Mouse (Mus musculus) embryonic facial prominence, embryonic 15.5 days (tissue): Measurements from ENCODE around the gene Eif3f. TPM values are rescaled to one million over a fixed set of nuclear protein-coding genes. Genes with fewer than 3 reads are reported as not detected.

Experiments used
- ATAC-seq: fragments of 200-750 bp; cut with Nextera tagmentation; 2 replicates; pipeline ENCODE4 v1.8.0; 2017; ENCODE audit warnings: low read depth, moderate TSS enrichment; ENCODE audit not compliant: insufficient number of reproducible peaks, low FRiP score, low TSS enrichment
- H3K27ac ChIP-seq: fragments of 300-500 bp; sonication (generic); replicated peaks from 2 replicates; pipeline ENCODE4 v1.5.1; 2015; ENCODE audit warnings: mild to moderate bottlenecking, inconsistent platforms
- H3K27me3 ChIP-seq: fragments of 300-500 bp; sonication (generic); 2 replicates; pipeline ENCODE4 v1.6.1; 2015; ENCODE audit warnings: inconsistent platforms
- H3K36me3 ChIP-seq: fragments of 300-500 bp; sonication (generic); 2 replicates; pipeline ENCODE4 v1.6.1; 2015; ENCODE audit warnings: mild to moderate bottlenecking, inconsistent platforms
- H3K4me1 ChIP-seq: fragments of 300-500 bp; sonication (generic); 2 replicates; pipeline ENCODE4 v1.6.1; 2015; ENCODE audit warnings: inconsistent platforms
- H3K4me2 ChIP-seq: fragments of 300-500 bp; sonication (generic); replicated peaks from 2 replicates; pipeline ENCODE4 v1.6.1; 2015; ENCODE audit warnings: mild to moderate bottlenecking, inconsistent platforms
- H3K4me3 ChIP-seq: fragments of 300-500 bp; sonication (generic); replicated peaks from 2 replicates; pipeline ENCODE4 v1.5.1; 2015; ENCODE audit warnings: mild to moderate bottlenecking, inconsistent platforms
- H3K9ac ChIP-seq: fragments of 300-500 bp; sonication (generic); 2 replicates; pipeline ENCODE4 v1.6.1; 2015; ENCODE audit warnings: inconsistent platforms
- H3K9me3 ChIP-seq: fragments of 300-500 bp; sonication (generic); replicated peaks from 2 replicates; pipeline ENCODE4 v1.6.1; 2016; ENCODE audit warnings: inconsistent platforms
- WGBS: fragments of 180-500 bp; shearing (Covaris S2); methylation state at CpG from one replicate; pipeline ENCODE4 v1.1.7; 2015; 5-methylcytosine and 5-hydroxymethylcytosine counted together
- polyA plus RNA-seq: library from polyadenylated mRNA; unstranded; fragments of >200 nt; fragmentation: Nextera tagmentation; extraction: Ambion mirVana; gene quantifications from 2 replicates; pipeline ENCODE4 v1.2.1, GENCODE M21; 2015

Gene Eif3f
- polyA plus RNA-seq, 1 experiment from 2014 or later, result 97.9 TPM

DNA sequence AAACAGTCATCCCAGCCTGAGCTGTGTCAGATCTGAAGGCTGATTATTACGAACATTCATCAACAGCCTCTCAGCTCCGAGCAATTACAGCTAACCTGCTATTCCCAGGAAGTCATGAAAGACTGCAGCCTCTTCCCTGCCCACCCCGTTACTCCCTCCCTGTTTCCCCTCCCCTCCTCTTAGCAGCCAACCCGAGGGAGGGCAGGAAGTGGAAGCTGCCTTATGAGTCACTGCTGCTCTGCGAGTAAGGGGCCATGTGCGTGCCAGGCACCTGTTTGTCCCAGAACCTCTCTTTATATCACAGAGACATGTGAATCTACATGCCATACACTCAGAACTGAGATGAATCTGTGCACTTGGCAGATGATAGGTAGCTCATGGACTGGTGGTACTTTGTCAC is 34.0 kb downstream of the Eif3f start:
- Histone ChIP-seq H3K9ac (no peak overlapping the region), H3K4me2 (no peak overlapping the region), H3K27ac (no peak overlapping the region), H3K4me3 (no peak overlapping the region), H3K36me3 (no peaks in the 10 kb centered on the region), H3K27me3 (no peaks in the 10 kb centered on the region), H3K9me3 (no peaks in the 10 kb centered on the region), H3K4me1 (peaks cover 5% of the 10 kb centered on the region; the same call in 1 of the 2 replicates)
- ATAC-seq, result no peak
- 30% methylated on average over 6 of the region's 6 CpGs for WGBS

GRCm38 (mm10) chr7:108972273-108972672 is 38.1 kb downstream of the Eif3f start:
- no peak overlapping the region for H3K4me2 ChIP-seq
- H3K9ac ChIP-seq, result no peak overlapping the region
- no peaks in the 10 kb centered on the region for H3K9me3 ChIP-seq
- no peaks in the 10 kb centered on the region for H3K36me3 ChIP-seq
- H3K27me3 ChIP-seq, result no peaks in the 10 kb centered on the region
- no peak overlapping the region for H3K4me3 ChIP-seq
- ATAC-seq, result no peak
- 49% methylated on average over 6 of the region's 6 CpGs for WGBS
- no peak overlapping the region for H3K27ac ChIP-seq
- no peaks in the 10 kb centered on the region for H3K4me1 ChIP-seq

- Histone ChIP-seq H3K4me3 (no peak overlapping the region), H3K36me3 (no peaks in the 10 kb centered on the region), H3K4me1 (no peaks in the 10 kb centered on the region), H3K9ac (no peak overlapping the region), H3K9me3 (no peaks in the 10 kb centered on the region), H3K4me2 (no peak overlapping the region), H3K27ac (no peak overlapping the region), H3K27me3 (no peaks in the 10 kb centered on the region)
- no peak for ATAC-seq
- WGBS, result 81% methylated on average over 2 of the region's 3 CpGs
Observed at GRCm38 (mm10) chr7:108985934-108986708, 51.9 kb downstream of the Eif3f start.

DNA sequence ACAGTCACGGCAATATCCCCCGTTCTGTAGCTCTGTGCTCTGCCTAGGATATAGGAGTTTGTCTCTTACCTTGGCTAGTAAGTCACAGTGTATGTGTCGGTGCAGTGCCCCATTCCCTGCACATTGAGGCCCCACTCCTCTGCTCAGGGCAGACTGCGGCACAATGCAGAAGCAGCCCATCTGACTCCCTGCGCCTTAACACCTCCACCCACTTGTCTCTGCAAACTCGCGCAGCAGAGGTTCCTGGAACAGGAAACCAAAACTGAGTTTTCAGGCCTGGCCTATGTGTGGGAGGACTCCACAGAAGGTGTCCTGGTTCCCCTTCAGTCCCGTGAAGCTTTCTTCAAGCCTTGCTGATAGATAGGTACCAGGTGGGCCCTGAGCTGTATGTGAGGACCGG is 57.0 kb downstream of the Eif3f start:
- no peaks in the 10 kb centered on the region for H3K9me3 ChIP-seq
- no peak overlapping the region for H3K4me2 ChIP-seq
- H3K27ac ChIP-seq, result no peak overlapping the region
- no peaks in the 10 kb centered on the region for H3K4me1 ChIP-seq
- no peaks in the 10 kb centered on the region for H3K27me3 ChIP-seq
- WGBS, result 83% methylated on average over 9 of the region's 9 CpGs
- H3K36me3 ChIP-seq, result no peaks in the 10 kb centered on the region
- no peak for ATAC-seq
- no peak overlapping the region for H3K9ac ChIP-seq
- no peak overlapping the region for H3K4me3 ChIP-seq

Other genes with a start within 250 kb of the Eif3f start
- 0.47 TPM in 1 of 2 replicates, not detected in the other for gene Olfr512, start 221.1 kb upstream of the Eif3f start, polyA plus RNA-seq
- 0.17 TPM in 1 of 2 replicates, not detected in the other for gene Olfr513, start 183.4 kb upstream of the Eif3f start, polyA plus RNA-seq
- not detected in 2 replicates for gene Olfr514, start 108.4 kb upstream of the Eif3f start, polyA plus RNA-seq
- 0.14 and 0.23 TPM in 2 replicates for gene Olfr516, start 83.9 kb upstream of the Eif3f start, polyA plus RNA-seq
- not detected in 2 replicates for gene Olfr517, start 62.0 kb upstream of the Eif3f start, polyA plus RNA-seq
- gene Olfr518, start 49.4 kb upstream of the Eif3f start, polyA plus RNA-seq, result 0.05 and 0.12 TPM in 2 replicates
- gene Olfr519, start 40.0 kb upstream of the Eif3f start, polyA plus RNA-seq, result not detected in 2 replicates
- gene Nlrp10, start 4.2 kb upstream of the Eif3f start, polyA plus RNA-seq, result 1.9 and 2.3 TPM in 2 replicates
- 4.1 and 4.2 TPM in 2 replicates for gene Tub, start 15.9 kb downstream of the Eif3f start, polyA plus RNA-seq
- 3.2 and 3.4 TPM in 2 replicates for gene Ric3, start 148.9 kb downstream of the Eif3f start, polyA plus RNA-seq
- gene Lmo1, start 240.8 kb downstream of the Eif3f start, polyA plus RNA-seq, result 82.9 and 91.6 TPM in 2 replicates